Comparison of ENCODE assay signal across 10 mouse cellular contexts in the genomic region with DNA sequence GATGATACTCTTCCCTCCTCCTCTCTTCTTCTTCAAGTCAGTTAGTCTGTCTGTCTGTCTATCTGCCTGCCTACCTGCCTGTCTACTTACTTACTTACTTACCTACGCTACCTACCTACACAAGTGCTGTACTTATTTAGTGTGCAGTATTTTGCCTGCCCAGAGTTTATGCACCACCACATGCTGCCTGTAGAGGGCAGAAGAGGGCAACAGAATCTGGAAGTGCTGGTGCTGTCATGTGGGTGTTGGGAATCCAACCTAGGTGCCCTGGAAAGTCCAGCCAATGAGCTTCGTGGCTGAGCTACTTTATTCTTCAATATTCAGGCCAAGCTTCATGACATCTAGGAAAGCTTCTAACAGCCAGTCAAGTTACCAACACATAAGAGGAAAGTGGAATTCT. TPM values are rescaled to one million over a fixed set of nuclear protein-coding genes. Genes with fewer than 3 reads are reported as not detected.
A peak's percentile ranks its signal among the peaks of the same experiment; 100 is the strongest.
DNase-seq lines count a peak whose midpoint lies in the region; ATAC-seq lines count a peak whose summit lies in the region.
"Had no signal": no experiment of that assay in that cellular context is flagged by ENCODE, and none has a peak within 500 bp of the region (broad histone marks: within the 10 kb centered on the region; RNA-seq: fewer than 3 reads in every experiment).

No protein-coding gene starts in this region.

- no peak overlapping the region for H3K4me3 ChIP-seq in hindbrain, embryonic 11.5 days (ENCODE audit: low read depth, low read length)
- H3K4me3 ChIP-seq in hindbrain, embryonic 16.5 days (ENCODE audit: low read length), result no peak overlapping the region
- no peak overlapping the region for H3K4me3 ChIP-seq in heart, embryonic 12.5 days
- H3K4me3 ChIP-seq in liver, embryonic 16.5 days (ENCODE audit: low read depth, low read length), result no peak overlapping the region
- H3K4me3 ChIP-seq: embryonic facial prominence, embryonic 13.5 days; limb, embryonic 15.5 days had no signal

- H3K4me1 ChIP-seq in hindbrain, embryonic 11.5 days (replicated peaks; ENCODE audit: control insufficient read depth, insufficient read depth, low read length), result no peaks in the 10 kb centered on the region
- H3K4me1 ChIP-seq in hindbrain, embryonic 16.5 days (ENCODE audit: control insufficient read depth, insufficient read depth, low read depth, low read length), result no peaks in the 10 kb centered on the region
- H3K4me1 ChIP-seq in heart, embryonic 12.5 days (replicated peaks), result peaks cover 20% of the 10 kb centered on the region
- H3K4me1 ChIP-seq in liver, embryonic 16.5 days (ENCODE audit: control insufficient read depth, low read depth, low read length), result peaks cover 24% of the 10 kb centered on the region
- H3K4me1 ChIP-seq: embryonic facial prominence, embryonic 13.5 days; limb, embryonic 15.5 days had no signal

- H3K27me3 ChIP-seq in hindbrain, embryonic 11.5 days (ENCODE audit: control insufficient read depth, insufficient read depth, low read length), result no peaks in the 10 kb centered on the region
- no peaks in the 10 kb centered on the region for H3K27me3 ChIP-seq in hindbrain, embryonic 16.5 days (replicated peaks; ENCODE audit: control insufficient read depth, insufficient read depth, low read length)
- no peaks in the 10 kb centered on the region for H3K27me3 ChIP-seq in heart, embryonic 12.5 days (replicated peaks)
- H3K27me3 ChIP-seq in liver, embryonic 16.5 days (ENCODE audit: control insufficient read depth, insufficient read depth, low read depth, low read length), result no peaks in the 10 kb centered on the region
- H3K27me3 ChIP-seq: embryonic facial prominence, embryonic 13.5 days; limb, embryonic 15.5 days had no signal

- peak; percentile 58 for DNase-seq in hindbrain, embryonic 11.5 days (ENCODE audit: low spot score)
- peak; percentile 38 for DNase-seq in adrenal gland, postnatal 25 days
- DNase-seq in spleen, postnatal 14 days (ENCODE audit: low spot score in 2 of 2), result peak; percentile 49 to 64
- no peak for DNase-seq in layer of hippocampus, postnatal 36 days

- H3K9ac ChIP-seq in hindbrain, embryonic 11.5 days (ENCODE audit: low read depth, low read length), result no peak overlapping the region
- no peak overlapping the region for H3K9ac ChIP-seq in hindbrain, embryonic 16.5 days (ENCODE audit: low read depth, low read length)
- no peak overlapping the region for H3K9ac ChIP-seq in heart, embryonic 12.5 days
- no peak overlapping the region for H3K9ac ChIP-seq in liver, embryonic 16.5 days (ENCODE audit: low read depth, low read length)
- H3K9ac ChIP-seq: embryonic facial prominence, embryonic 13.5 days; limb, embryonic 15.5 days had no signal

- H3K9me3 ChIP-seq in hindbrain, embryonic 11.5 days (ENCODE audit: control insufficient read depth, low read length), result no peaks in the 10 kb centered on the region
- no peaks in the 10 kb centered on the region for H3K9me3 ChIP-seq in hindbrain, embryonic 16.5 days (ENCODE audit: control insufficient read depth, low read length)
- 0 out of 2 replicates have a peak, but pooled peaks cover 4% of the 10 kb centered on the region for H3K9me3 ChIP-seq in heart, embryonic 12.5 days (replicated peaks)
- no peaks in the 10 kb centered on the region for H3K9me3 ChIP-seq in liver, embryonic 16.5 days (replicated peaks; ENCODE audit: control insufficient read depth, low read length)
- H3K9me3 ChIP-seq: embryonic facial prominence, embryonic 13.5 days; limb, embryonic 15.5 days had no signal

- 0 out of 2 replicates have a peak, but pooled peaks cover 10% of the 10 kb centered on the region for H3K36me3 ChIP-seq in hindbrain, embryonic 11.5 days (ENCODE audit: control insufficient read depth, insufficient read depth, low read length)
- H3K36me3 ChIP-seq in hindbrain, embryonic 16.5 days (ENCODE audit: control insufficient read depth, insufficient read depth, low read length), result peaks cover 16% of the 10 kb centered on the region
- H3K36me3 ChIP-seq in heart, embryonic 12.5 days, result peaks cover 51% of the 10 kb centered on the region
- peaks cover 16% of the 10 kb centered on the region for H3K36me3 ChIP-seq in liver, embryonic 16.5 days (ENCODE audit: control insufficient read depth, insufficient read depth)

- no peak for ATAC-seq in hindbrain, embryonic 11.5 days (ENCODE audit: low FRiP score)
- ATAC-seq in hindbrain, embryonic 16.5 days, result no peak
- ATAC-seq in CD4-positive, CD25-positive, alpha-beta regulatory T cell, adult 4 months, result peak; percentile 79
- no peak for ATAC-seq in heart, embryonic 12.5 days (ENCODE audit: insufficient number of reproducible peaks, low FRiP score)
- no peak for ATAC-seq in liver, embryonic 16.5 days (ENCODE audit: low read depth)

- no peak overlapping the region for H3K4me2 ChIP-seq in hindbrain, embryonic 11.5 days (replicated peaks; ENCODE audit: low read depth, low read length)
- no peak overlapping the region for H3K4me2 ChIP-seq in hindbrain, embryonic 16.5 days (ENCODE audit: low read length)
- no peak overlapping the region for H3K4me2 ChIP-seq in heart, embryonic 12.5 days
- no peak overlapping the region for H3K4me2 ChIP-seq in liver, embryonic 16.5 days (ENCODE audit: low read depth, low read length)
- H3K4me2 ChIP-seq: embryonic facial prominence, embryonic 13.5 days; limb, embryonic 15.5 days had no signal

- no peak overlapping the region for H3K27ac ChIP-seq in hindbrain, embryonic 11.5 days (ENCODE audit: low read depth, low read length)
- no peak overlapping the region for H3K27ac ChIP-seq in hindbrain, embryonic 16.5 days (ENCODE audit: low read depth, low read length)
- H3K27ac ChIP-seq in heart, embryonic 12.5 days (ENCODE audit: poor library complexity, severe bottlenecking), result peak overlapping the region; percentile 72
- H3K27ac ChIP-seq in liver, embryonic 16.5 days (ENCODE audit: low read length), result peak overlapping the region; percentile 98
- H3K27ac ChIP-seq: embryonic facial prominence, embryonic 13.5 days; limb, embryonic 15.5 days had no signal

- WGBS in hindbrain, embryonic 11.5 days, result 76% methylated on average over 2 of the region's 2 CpGs
- WGBS in hindbrain, embryonic 16.5 days, result 72% methylated on average over 2 of the region's 2 CpGs
- WGBS in heart, embryonic 12.5 days, result 77% methylated on average over 2 of the region's 2 CpGs
- 60% methylated on average over 2 of the region's 2 CpGs for WGBS in liver, embryonic 16.5 days (ENCODE audit: insufficient replicate concordance)

RNA-seq across cellular contexts. Expression of gene Hspa5, which starts 12.3 kb away (rescaled TPM):
- polyA plus RNA-seq in hindbrain, embryonic 11.5 days (2014; fragmentation: Nextera tagmentation; extraction: Ambion mirVana), result 838 and 881 TPM in 2 replicates
- polyA plus RNA-seq in hindbrain, embryonic 16.5 days (2015; fragmentation: Nextera tagmentation; extraction: Ambion mirVana), result 442 and 458 TPM in 2 replicates
- 100 to 1,000 TPM; 536 to 586 TPM for polyA plus RNA-seq in CD4-positive, CD25-positive, alpha-beta regulatory T cell, adult 4 months (2017; shearing (Covaris generic))
- 414 and 491 TPM in 2 replicates for total RNA-seq in adrenal gland, postnatal 25 days (2021)
- polyA plus RNA-seq in heart, embryonic 12.5 days (2016; fragmentation: Nextera tagmentation; extraction: Ambion mirVana), result 916 and 917 TPM in 2 replicates
- 538 and 557 TPM in 2 replicates for polyA plus RNA-seq in liver, embryonic 16.5 days (2015; fragmentation: Nextera tagmentation; extraction: Ambion mirVana)
- 100 to 1,000 TPM; 389 to 507 TPM for total RNA-seq in layer of hippocampus, postnatal 36 days (2021)

RNA-seq across cellular contexts. Expression of gene Rabepk, which starts 15.6 kb away (rescaled TPM):
- 33.2 and 36.0 TPM in 2 replicates for polyA plus RNA-seq in hindbrain, embryonic 11.5 days (2014; fragmentation: Nextera tagmentation; extraction: Ambion mirVana)
- polyA plus RNA-seq in hindbrain, embryonic 16.5 days (2015; fragmentation: Nextera tagmentation; extraction: Ambion mirVana), result 28.7 and 29.7 TPM in 2 replicates
- 10 to 100 TPM; 49.8 to 60.5 TPM for polyA plus RNA-seq in CD4-positive, CD25-positive, alpha-beta regulatory T cell, adult 4 months (2017; shearing (Covaris generic))
- total RNA-seq in adrenal gland, postnatal 25 days (2021), result 22.6 and 30.6 TPM in 2 replicates
- polyA plus RNA-seq in heart, embryonic 12.5 days (2016; fragmentation: Nextera tagmentation; extraction: Ambion mirVana), result 26.0 and 26.1 TPM in 2 replicates
- 17.3 and 22.5 TPM in 2 replicates for polyA plus RNA-seq in liver, embryonic 16.5 days (2015; fragmentation: Nextera tagmentation; extraction: Ambion mirVana)
- 10 to 100 TPM; 32.8 to 38.1 TPM for total RNA-seq in layer of hippocampus, postnatal 36 days (2021)

RNA-seq across cellular contexts. Expression of gene Gapvd1, which starts 29.1 kb away (rescaled TPM):
- 94.0 and 108 TPM in 2 replicates for polyA plus RNA-seq in hindbrain, embryonic 11.5 days (2014; fragmentation: Nextera tagmentation; extraction: Ambion mirVana)
- polyA plus RNA-seq in hindbrain, embryonic 16.5 days (2015; fragmentation: Nextera tagmentation; extraction: Ambion mirVana), result 103 and 108 TPM in 2 replicates
- 10 to 100 TPM; 53.4 to 55.7 TPM for polyA plus RNA-seq in CD4-positive, CD25-positive, alpha-beta regulatory T cell, adult 4 months (2017; shearing (Covaris generic))
- 63.4 and 81.0 TPM in 2 replicates for total RNA-seq in adrenal gland, postnatal 25 days (2021)
- polyA plus RNA-seq in heart, embryonic 12.5 days (2016; fragmentation: Nextera tagmentation; extraction: Ambion mirVana), result 78.5 and 81.3 TPM in 2 replicates
- polyA plus RNA-seq in liver, embryonic 16.5 days (2015; fragmentation: Nextera tagmentation; extraction: Ambion mirVana), result 91.2 and 94.6 TPM in 2 replicates
- 100 to 1,000 TPM; 106 TPM for total RNA-seq in layer of hippocampus, postnatal 36 days (2021)

RNA-seq across cellular contexts. Expression of gene Fbxw2, which starts 42.0 kb away (rescaled TPM):
- 63.5 and 65.6 TPM in 2 replicates for polyA plus RNA-seq in hindbrain, embryonic 11.5 days (2014; fragmentation: Nextera tagmentation; extraction: Ambion mirVana)
- 95.2 and 106 TPM in 2 replicates for polyA plus RNA-seq in hindbrain, embryonic 16.5 days (2015; fragmentation: Nextera tagmentation; extraction: Ambion mirVana)
- 10 to 100 TPM; 72.6 to 91.8 TPM for polyA plus RNA-seq in CD4-positive, CD25-positive, alpha-beta regulatory T cell, adult 4 months (2017; shearing (Covaris generic))
- total RNA-seq in adrenal gland, postnatal 25 days (2021), result 60.6 and 69.1 TPM in 2 replicates
- 60.1 and 66.9 TPM in 2 replicates for polyA plus RNA-seq in heart, embryonic 12.5 days (2016; fragmentation: Nextera tagmentation; extraction: Ambion mirVana)
- polyA plus RNA-seq in liver, embryonic 16.5 days (2015; fragmentation: Nextera tagmentation; extraction: Ambion mirVana), result 51.0 and 52.9 TPM in 2 replicates
- total RNA-seq in layer of hippocampus, postnatal 36 days (2021), result 10 to 100 TPM; 77.4 to 83.4 TPM

RNA-seq across cellular contexts. Expression of gene Gm34653, which starts 48.7 kb away (rescaled TPM):
- polyA plus RNA-seq in hindbrain, embryonic 11.5 days (2014; fragmentation: Nextera tagmentation; extraction: Ambion mirVana), result 0.11 TPM in 1 of 2 replicates, not detected in the other
- polyA plus RNA-seq in hindbrain, embryonic 16.5 days (2015; fragmentation: Nextera tagmentation; extraction: Ambion mirVana), result not detected in 2 replicates
- not detected for polyA plus RNA-seq in CD4-positive, CD25-positive, alpha-beta regulatory T cell, adult 4 months (2017; shearing (Covaris generic))
- total RNA-seq in adrenal gland, postnatal 25 days (2021), result not detected in 2 replicates
- not detected in 2 replicates for polyA plus RNA-seq in heart, embryonic 12.5 days (2016; fragmentation: Nextera tagmentation; extraction: Ambion mirVana)
- not detected in 2 replicates for polyA plus RNA-seq in liver, embryonic 16.5 days (2015; fragmentation: Nextera tagmentation; extraction: Ambion mirVana)
- total RNA-seq in layer of hippocampus, postnatal 36 days (2021), result not detected
- polyA plus RNA-seq: limb, embryonic 15.5 days had no signal

Comparison
In these comparisons a context has a peak if more than half of its experiments do, and no peak if none do; other contexts are left out.
1. DNase-seq: peak in hindbrain, embryonic 11.5 days (single experiment), adrenal gland, postnatal 25 days (single experiment) and spleen, postnatal 14 days (2 of 2); none in layer of hippocampus, postnatal 36 days (0 of 2).
2. H3K27ac ChIP-seq: peak in heart, embryonic 12.5 days (single experiment) and liver, embryonic 16.5 days (single experiment); none in hindbrain, embryonic 11.5 days (single experiment) and hindbrain, embryonic 16.5 days (single experiment).